Mouse (Mus musculus) CH12.LX (cell line): ENCODE measurements around the gene Ccdc84. TPM values are rescaled to one million over a fixed set of nuclear protein-coding genes. Genes with fewer than 3 reads are reported as not detected.
"Not testable (repeated sequence)": the region's sequence is repeated elsewhere in the genome, so short reads cannot be mapped to it uniquely, and the experiment has no call there.

Experiments used
- DNase-seq: peaks from one replicate; pipeline ENCODE4 v3.0.0-alpha.2; 2013; ENCODE audit errors: extremely low read depth
- H3K27ac ChIP-seq: 2 replicates; pipeline ENCODE4 v1.5.1; 2012; ENCODE audit warnings: low read depth, mild to moderate bottlenecking, control low read depth, moderate library complexity; ENCODE audit not compliant: insufficient read depth
- H3K27me3 ChIP-seq: replicated peaks from 2 replicates; pipeline ENCODE3; 2012; ENCODE audit warnings: inconsistent platforms
- H3K36me3 ChIP-seq, 2 experiments: replicated peaks in 1 of 2; 2 replicates each; pipeline versions ENCODE3 to v1.6.1; 2012; ENCODE audit warnings: inconsistent platforms in 1 of 2, low read length in 1 of 2, mild to moderate bottlenecking in 1 of 2, mixed read lengths in 1 of 2, moderate library complexity in 1 of 2; ENCODE audit not compliant: control insufficient read depth in 1 of 2, insufficient read depth in 1 of 2
- H3K4me1 ChIP-seq, 2 experiments: 2 replicates each; pipeline ENCODE4 v1.6.1; 2012; ENCODE audit warnings: inconsistent platforms in 1 of 2, moderate library complexity in 1 of 2; ENCODE audit not compliant: insufficient read depth in 2 of 2, control insufficient read depth in 1 of 2
- H3K4me2 ChIP-seq: 2 replicates; pipeline ENCODE4 v1.6.1; 2012; ENCODE audit warnings: low read depth, mild to moderate bottlenecking, control low read depth; ENCODE audit not compliant: poor library complexity, insufficient read depth, severe bottlenecking
- H3K4me3 ChIP-seq, 3 experiments: fragments of 150-350 bp in 1 of 3; sonication (generic) in 1 of 3; replicated peaks in 1 of 3; 2 replicates each; pipeline versions ENCODE3 to v1.5.1; 2011 to 2012; ENCODE audit warnings: low read depth in 2 of 3, low read length in 2 of 3, mild to moderate bottlenecking in 2 of 3, moderate library complexity in 2 of 3, control low read depth in 1 of 3, improper control_type of control experiment in 1 of 3, inconsistent platforms in 1 of 3, mixed read lengths in 1 of 3; ENCODE audit not compliant: poor library complexity in 1 of 3
- H3K79me2 ChIP-seq: replicated peaks from 2 replicates; pipeline ENCODE4 v1.6.1; 2012; ENCODE audit warnings: mild to moderate bottlenecking, moderate library complexity; ENCODE audit not compliant: control insufficient read depth, poor library complexity, insufficient read depth, severe bottlenecking; ENCODE audit errors: extremely low read depth
- H3K9ac ChIP-seq: 2 replicates; pipeline ENCODE4 v1.6.1; 2012; ENCODE audit warnings: low read depth, mild to moderate bottlenecking, control low read depth, moderate library complexity; ENCODE audit not compliant: insufficient read depth
- H3K9me3 ChIP-seq: replicated peaks from 2 replicates; pipeline ENCODE3; 2012; ENCODE audit warnings: low read length, inconsistent platforms, mixed read lengths
- CTCF ChIP-seq, 2 experiments: IDR thresholded peaks in 1 of 2; conservative IDR thresholded peaks in 1 of 2; 2 replicates each; pipeline ENCODE4 v1.5.1; 2011 to 2012; ENCODE audit warnings: low read depth in 2 of 2, low read length in 2 of 2, improper control_type of control experiment in 1 of 2, inconsistent platforms in 1 of 2, mild to moderate bottlenecking in 1 of 2, moderate library complexity in 1 of 2
- IRF4 ChIP-seq: IDR thresholded peaks from 2 replicates; pipeline ENCODE4 v1.6.1; 2014; ENCODE audit warnings: low read depth, mild to moderate bottlenecking, inconsistent platforms, low read length, improper control_type of control experiment
- JUND ChIP-seq: conservative IDR thresholded peaks from 2 replicates; pipeline ENCODE4 v1.6.1; 2011; ENCODE audit warnings: low read depth, low read length, improper control_type of control experiment
- MAX ChIP-seq: IDR thresholded peaks from 2 replicates; pipeline ENCODE4 v1.6.1; 2011; ENCODE audit warnings: low read length, improper control_type of control experiment
- MAZ ChIP-seq: IDR thresholded peaks from 2 replicates; pipeline ENCODE4 v1.6.1; 2012; ENCODE audit warnings: low read depth, mild to moderate bottlenecking, inconsistent platforms, low read length, improper control_type of control experiment, moderate library complexity
- MYC ChIP-seq: IDR thresholded peaks from 2 replicates; pipeline ENCODE4 v1.6.1; 2011; ENCODE audit warnings: low read depth, mild to moderate bottlenecking, improper control_type of control experiment, low read length
- RAD21 ChIP-seq: IDR thresholded peaks from 2 replicates; pipeline ENCODE4 v1.6.1; 2011; ENCODE audit warnings: low read depth, mild to moderate bottlenecking, low read length, improper control_type of control experiment, moderate library complexity
- SMC3 ChIP-seq: IDR thresholded peaks from 2 replicates; pipeline ENCODE4 v1.6.1; 2011; ENCODE audit warnings: low read depth, low read length, improper control_type of control experiment
- TBP ChIP-seq: conservative IDR thresholded peaks from 2 replicates; pipeline ENCODE4 v1.6.1; 2011; ENCODE audit warnings: low read depth, low read length, improper control_type of control experiment
- UBTF ChIP-seq: IDR thresholded peaks from 2 replicates; pipeline ENCODE4 v1.6.1; 2012; ENCODE audit warnings: low read depth, mild to moderate bottlenecking, inconsistent platforms, low read length, improper control_type of control experiment, moderate library complexity
- ZC3H11A ChIP-seq: IDR thresholded peaks from 2 replicates; pipeline ENCODE4 v1.6.1; 2012; ENCODE audit warnings: low read depth, mild to moderate bottlenecking, inconsistent platforms, low read length, improper control_type of control experiment
- ZNF384 ChIP-seq: IDR thresholded peaks from 2 replicates; pipeline ENCODE4 v1.6.1; 2012; ENCODE audit warnings: low read depth, low read length, improper control_type of control experiment, inconsistent platforms
- dilution Hi-C: fragments of 300-500 bp; cut with MboI; formaldehyde crosslinking; loops from 2 replicates; pipeline ENCODE4 v1.14.3; 2020; ENCODE audit warnings: low sequenced_read_pairs; ENCODE audit not compliant: extremely low pct_unique_long_range_greater_than_20kb, extremely low pct_ligation_motif_present
- in situ Hi-C: fragments of 300-500 bp; cut with MboI; formaldehyde crosslinking; loops from 3 replicates; pipeline ENCODE4 v1.14.3; 2019; ENCODE audit warnings: low sequenced_read_pairs, low pct_ligation_motif_present, low pct_unique_long_range_greater_than_20kb, mixed read lengths
- polyA plus RNA-seq: library from polyadenylated mRNA; unstranded; fragments of >175 nt; gene quantifications from 2 replicates; pipeline ENCODE4 v1.2.1, GENCODE M21; 2012; ENCODE audit warnings: low read depth; ENCODE audit not compliant: insufficient read length
- total RNA-seq, 2 experiments: library from RNA; depleted of rRNA; stranded (reverse); fragments of 300-350 nt in 1 of 2; fragments of >200 nt in 1 of 2; gene quantifications; 2 replicates each; pipeline ENCODE4 v1.2.3; 2012 to 2014

The Ccdc84 gene
- total and polyA plus RNA-seq, 3 experiments, result 18.3 to 25.4 (median 21.7) TPM

DNA sequence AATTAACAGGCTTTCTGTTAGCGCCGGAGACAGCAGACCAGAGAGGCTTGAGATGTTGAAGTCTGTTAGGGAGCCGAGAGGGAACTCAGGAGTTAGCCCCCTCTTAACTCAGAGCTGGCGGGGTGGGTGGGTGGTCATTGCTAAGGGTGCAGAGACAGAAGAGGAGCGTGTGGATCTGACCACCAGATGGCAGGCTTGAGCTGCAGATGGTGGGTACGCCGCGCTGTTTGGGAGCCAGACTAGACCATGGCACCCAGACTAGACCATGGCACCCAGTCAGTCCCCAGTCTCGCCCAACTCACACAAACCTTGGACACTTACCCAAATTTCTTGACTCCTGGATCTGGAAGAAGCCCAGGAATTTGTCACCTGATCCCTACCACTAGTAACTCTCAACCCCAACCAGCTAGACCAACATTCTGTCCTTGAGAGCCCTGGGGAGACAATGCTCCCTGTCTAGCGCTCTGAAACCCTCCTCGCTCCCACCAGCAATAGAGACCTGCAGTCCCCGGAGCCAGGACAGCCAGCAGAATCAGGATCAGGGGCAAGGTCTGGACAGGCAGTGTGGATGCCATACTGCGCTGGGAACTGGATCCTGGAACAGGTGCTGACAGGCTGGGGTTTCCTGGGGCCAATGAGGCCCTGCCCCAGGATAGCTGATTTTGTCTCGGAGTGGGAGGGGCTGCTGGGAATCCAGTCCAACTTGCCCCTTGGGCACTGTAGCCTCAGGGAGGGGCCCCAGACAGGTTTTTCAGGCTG lies 35.9 kb upstream of the Ccdc84 start:
- H3K9me3 ChIP-seq, result peaks cover under 1% of the 10 kb centered on the region
- no peak overlapping the region for H3K4me3 ChIP-seq
- no peaks in the 10 kb centered on the region for H3K79me2 ChIP-seq
- no peaks in the 10 kb centered on the region for H3K36me3 ChIP-seq
- peaks cover 4 to 18% of the 10 kb centered on the region in 2 experiments for H3K4me1 ChIP-seq
- TF ChIP-seq SMC3, result peak; percentile 96
- peak; percentile 69 for TF ChIP-seq ZC3H11A
- TF ChIP-seq MYC, result no peak
- no peak for TF ChIP-seq MAX
- TF ChIP-seq RAD21, result peak; percentile 89
- TF ChIP-seq CTCF (conservative IDR thresholded peaks at IDR 0.05 in 1 of 2, IDR thresholded peaks at IDR 0.05 in 1 of 2; ENCODE audit: low read depth in 2 of 2, low read length in 2 of 2), result peak; percentile 58 to 89; a peak in 3 of 4 replicates
- peaks cover 4% of the 10 kb centered on the region for H3K27me3 ChIP-seq
- in situ Hi-C loops, result no loop called here
- dilution Hi-C loops, result no loop called here
- no peak overlapping the region for H3K9ac ChIP-seq
- no peak overlapping the region for H3K4me2 ChIP-seq
- H3K27ac ChIP-seq, result no peak overlapping the region
- DNase-seq, result peak; percentile 78

GRCm38 (mm10) chr9:44450387-44450786 lies 32.0 kb upstream of the Ccdc84 start:
- H3K9ac ChIP-seq, result no peak overlapping the region
- in situ Hi-C loops (no loop called here), dilution Hi-C loops (no loop called here)
- DNase-seq, result no peak
- no peak for TF ChIP-seq UBTF
- TF ChIP-seq JUND, result no peak
- peak; percentile 46 to 61 for TF ChIP-seq CTCF (conservative IDR thresholded peaks at IDR 0.05 in 1 of 2, IDR thresholded peaks at IDR 0.05 in 1 of 2; ENCODE audit: low read depth in 2 of 2, low read length in 2 of 2)
- TF ChIP-seq RAD21, result peak; percentile 14
- peak; percentile 27 for TF ChIP-seq SMC3
- H3K9me3 ChIP-seq, result no peaks in the 10 kb centered on the region
- H3K4me2 ChIP-seq, result no peak overlapping the region
- H3K4me3 ChIP-seq, result no peak overlapping the region
- no peaks in the 10 kb centered on the region for H3K36me3 ChIP-seq
- H3K27ac ChIP-seq, result no peak overlapping the region
- peaks cover 4 to 40% of the 10 kb centered on the region in 2 experiments for H3K4me1 ChIP-seq
- H3K27me3 ChIP-seq, result no peaks in the 10 kb centered on the region
- no peaks in the 10 kb centered on the region for H3K79me2 ChIP-seq

GRCm38 (mm10) chr9:44444402-44445025 lies 26.1 kb upstream of the Ccdc84 start:
- H3K27me3 ChIP-seq, H3K4me3 ChIP-seq, H3K79me2 ChIP-seq, H3K9me3 ChIP-seq, H3K36me3 ChIP-seq, dilution Hi-C loops, DNase-seq, in situ Hi-C loops, H3K27ac ChIP-seq: not testable (repeated sequence)
- Histone ChIP-seq H3K4me2 (peak overlapping the region; percentile 51), H3K4me1 (peaks cover 0 to 38% of the 10 kb centered on the region in 2 experiments; a peak in 3 of 4 replicates), H3K9ac (peak overlapping the region; percentile 7; the same call in 1 of the 2 replicates)
- TF ChIP-seq IRF4 (peak; percentile 47; the same call in 1 of the 2 replicates), MAZ (0 out of 2 replicates have a peak, but pooled peaks have one; percentile 34), ZNF384 (peak; percentile 92), TBP (0 out of 2 replicates have a peak, but pooled peaks have one; percentile 50)
